Mouse (Mus musculus) heart, postnatal 0 days (tissue): ENCODE results near the gene Sohlh1.

Experiments
- CTCF ChIP-seq: IDR thresholded peaks from 2 replicates; pipeline ENCODE4 v1.5.1; 2016; ENCODE audit warnings: antibody characterized with exemption, control low read depth, low read depth
- EP300 ChIP-seq: IDR thresholded peaks from 2 replicates; pipeline ENCODE4 v1.6.1; 2016; ENCODE audit warnings: antibody characterized with exemption, low read depth

DNA sequence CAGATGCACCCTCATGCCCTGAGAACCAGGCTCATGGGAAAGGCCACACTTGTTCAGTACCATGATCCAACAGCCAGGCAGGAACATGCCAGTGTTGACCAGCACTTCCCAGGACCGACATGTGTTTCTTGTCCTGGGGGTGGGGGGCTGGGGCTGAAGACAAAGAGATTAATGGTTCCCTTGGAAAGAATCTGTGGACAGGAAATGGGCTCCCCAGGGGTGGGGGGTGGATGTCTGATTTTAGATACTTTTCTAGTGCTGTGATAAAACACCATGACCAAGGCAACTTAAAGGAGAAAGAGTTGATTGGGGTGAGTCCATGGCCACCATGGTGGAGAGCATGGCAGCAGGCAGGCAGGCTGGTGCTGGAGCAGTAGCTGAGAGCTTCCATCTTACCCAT, 35.2 kb upstream of the Sohlh1 start:
- TF ChIP-seq CTCF (no peak), EP300 (no peak)
